Mouse (Mus musculus): ENCODE results near the gene Pdgfb.

Gene Pdgfb

DNA sequence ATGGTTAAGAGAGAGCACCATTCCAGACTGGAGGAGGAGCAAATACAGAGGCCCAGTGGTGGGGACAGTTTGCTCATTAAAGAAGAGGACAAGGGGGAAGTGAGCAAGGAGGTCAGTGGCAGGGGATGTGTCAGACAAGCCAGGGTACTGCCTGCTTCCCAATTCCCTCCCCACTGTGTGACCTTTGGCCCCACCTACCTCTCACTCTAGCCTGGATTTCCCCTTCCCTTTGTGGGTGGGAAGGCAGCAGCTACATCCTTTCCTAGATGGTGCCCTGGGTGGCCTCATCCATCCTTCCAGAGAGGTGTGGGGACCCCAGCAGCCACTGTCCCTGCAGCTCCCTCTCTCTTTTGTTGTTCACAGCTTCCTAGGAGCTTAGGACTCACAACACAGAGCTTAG, 20.1 kb upstream of the Pdgfb start:
- DNase-seq (ENCODE audit: low read depth, low spot score): no peak

DNA sequence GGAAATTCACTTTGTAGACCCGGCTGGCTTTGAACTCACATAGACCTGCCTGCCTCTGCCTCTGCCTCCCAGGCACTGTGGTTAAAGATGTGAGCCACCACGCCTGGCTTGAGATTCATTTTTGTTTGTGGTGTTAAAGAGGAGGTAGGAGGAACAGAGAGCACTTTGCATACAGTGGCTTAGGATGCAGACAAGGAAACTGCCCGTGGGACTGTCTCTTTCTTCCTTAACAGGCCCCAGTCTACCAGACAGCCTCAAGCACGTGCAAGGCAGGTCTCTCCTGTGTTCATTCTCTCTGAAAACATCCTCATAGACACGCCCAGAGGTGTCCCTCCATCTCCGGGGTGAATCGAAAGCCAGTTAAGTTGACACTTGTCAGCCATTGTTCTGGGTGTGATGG, 19.6 kb upstream of the Pdgfb start:
- DNase-seq (ENCODE audit: low read depth, low spot score): no peak

DNA sequence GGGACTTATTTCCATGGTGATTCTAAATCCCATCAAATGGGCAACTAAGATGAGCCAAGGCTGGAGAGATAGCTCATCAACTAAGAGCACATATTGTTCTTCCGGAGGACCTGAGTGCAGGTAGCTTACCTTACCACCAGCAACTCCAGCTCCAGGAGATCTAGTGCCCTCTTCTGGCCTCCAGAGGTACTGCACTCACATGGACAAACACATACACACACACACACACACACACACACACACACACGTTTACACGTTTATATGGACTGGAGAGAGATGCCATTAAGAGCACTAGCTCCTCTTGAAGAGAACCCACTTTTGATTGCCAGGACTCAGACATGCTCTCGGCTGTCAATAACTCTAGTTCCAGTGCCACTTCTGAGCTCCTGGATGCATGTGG, 16.4 kb upstream of the Pdgfb start:
- DNase-seq (ENCODE audit: low read depth, low spot score): no peak

DNA sequence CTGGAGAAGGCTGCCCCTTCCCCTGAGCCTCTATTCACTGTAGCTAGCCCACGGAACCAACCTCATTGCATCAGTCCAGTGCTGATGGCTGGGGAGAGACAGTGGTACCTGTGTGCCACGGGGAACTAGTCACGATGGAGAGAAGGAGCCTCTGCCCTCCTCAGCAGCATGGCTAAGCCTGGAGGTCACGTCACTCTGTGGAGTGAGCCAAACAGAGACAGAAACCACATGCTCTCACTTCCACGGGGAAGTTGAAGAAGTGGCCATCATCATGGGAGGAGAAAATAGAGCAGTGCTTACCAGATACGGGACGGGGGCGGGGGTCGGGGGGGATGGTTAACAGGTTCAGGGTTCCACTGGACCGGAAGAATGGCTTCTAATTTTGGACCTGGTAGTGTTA, 15.6 kb upstream of the Pdgfb start:
- DNase-seq (ENCODE audit: low read depth, low spot score): no peak

DNA sequence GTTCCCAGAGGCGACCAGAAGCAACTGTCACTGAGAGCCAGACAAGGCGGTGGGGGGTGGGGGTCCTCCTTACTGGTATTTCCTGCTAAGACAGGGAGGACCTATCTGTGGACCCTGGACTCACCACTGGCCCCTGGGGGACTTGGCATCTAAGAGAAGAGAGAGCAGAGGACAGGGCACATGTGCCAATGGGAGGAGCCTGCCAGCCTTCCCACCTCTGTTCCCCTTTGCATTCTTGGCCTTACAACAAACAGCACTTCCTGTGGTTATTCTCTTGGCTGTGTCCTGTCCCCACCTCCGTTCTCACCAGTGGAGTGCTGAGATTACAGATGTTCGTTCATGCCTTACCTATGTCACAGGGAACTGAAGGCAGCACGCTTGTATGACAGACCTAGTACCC, 14.1 kb upstream of the Pdgfb start:
- no peak for DNase-seq (ENCODE audit: low read depth, low spot score)

DNA sequence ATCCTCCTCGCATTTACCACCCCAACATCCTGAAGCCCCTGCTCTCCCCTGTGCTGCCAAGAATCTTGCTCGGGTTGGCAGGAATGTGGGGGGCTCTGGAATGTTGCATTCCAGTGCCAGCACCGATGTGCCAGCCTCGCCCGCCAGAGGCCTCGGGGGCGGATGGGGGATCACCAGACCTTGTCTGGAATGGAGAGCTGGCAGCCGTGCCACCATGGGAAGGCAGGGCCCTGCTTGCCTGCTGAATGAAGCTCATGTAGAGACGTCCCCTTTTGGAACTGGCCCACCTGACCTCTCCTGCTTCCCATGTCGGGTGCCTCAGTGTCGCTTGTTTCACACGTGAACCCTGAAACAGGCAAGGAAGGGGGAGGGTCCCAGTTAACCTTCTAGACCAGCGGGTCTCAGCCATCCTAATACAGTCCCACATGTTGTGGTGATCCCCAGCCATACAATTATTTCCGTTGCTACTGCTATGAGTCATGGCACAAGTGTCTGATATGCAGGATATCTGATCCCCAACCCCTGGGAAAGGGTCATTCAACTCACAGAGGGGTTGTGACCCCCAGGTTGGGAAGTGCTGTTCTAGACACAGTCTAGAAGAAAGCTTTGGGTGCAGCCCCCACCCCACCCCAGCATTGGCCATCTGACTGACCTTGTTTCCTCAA, 12.0 kb upstream of the Pdgfb start:
- no peak for DNase-seq (ENCODE audit: low read depth, low spot score)

DNA sequence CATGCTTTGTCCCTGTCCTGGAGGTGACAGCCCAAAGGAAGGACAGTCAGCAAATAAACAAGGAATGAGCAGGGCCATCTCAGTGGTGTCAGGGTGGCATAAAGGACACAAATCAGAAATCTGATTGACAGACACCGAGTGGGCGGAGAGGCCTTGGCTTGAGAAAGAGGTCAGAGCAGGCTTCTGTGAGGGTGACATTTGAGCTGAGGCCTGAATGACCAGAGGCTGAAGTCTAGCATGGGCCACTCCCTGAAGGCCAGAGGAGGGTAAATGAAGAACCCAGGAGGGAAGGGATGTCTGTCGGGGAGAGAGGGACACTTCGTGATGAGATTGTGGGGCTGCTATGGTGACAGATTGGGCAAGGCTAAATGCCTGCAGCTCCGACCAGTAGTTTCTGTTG, 11.3 kb upstream of the Pdgfb start:
- no peak for DNase-seq (ENCODE audit: low read depth, low spot score)

DNA sequence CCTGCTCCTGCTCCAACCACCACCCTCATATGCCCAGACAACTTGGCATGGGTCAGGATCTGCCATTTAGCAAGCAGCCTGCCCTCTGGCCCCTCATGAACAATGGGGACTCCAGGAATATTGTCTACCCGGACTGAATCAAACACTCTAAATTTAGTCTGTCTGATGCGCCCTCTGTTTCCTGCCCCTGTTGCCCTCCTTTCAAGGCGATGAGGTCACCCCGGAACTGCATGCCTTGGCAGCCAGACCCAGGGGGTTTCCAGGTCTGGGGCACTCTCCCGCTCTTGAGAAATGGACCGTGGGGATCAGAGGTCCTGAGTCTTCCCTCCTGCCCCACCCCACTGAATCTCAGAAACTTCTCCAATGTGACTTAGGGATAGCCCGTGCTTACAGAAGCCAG, 10.8 kb upstream of the Pdgfb start:
- no peak for DNase-seq (ENCODE audit: low read depth, low spot score)

DNA sequence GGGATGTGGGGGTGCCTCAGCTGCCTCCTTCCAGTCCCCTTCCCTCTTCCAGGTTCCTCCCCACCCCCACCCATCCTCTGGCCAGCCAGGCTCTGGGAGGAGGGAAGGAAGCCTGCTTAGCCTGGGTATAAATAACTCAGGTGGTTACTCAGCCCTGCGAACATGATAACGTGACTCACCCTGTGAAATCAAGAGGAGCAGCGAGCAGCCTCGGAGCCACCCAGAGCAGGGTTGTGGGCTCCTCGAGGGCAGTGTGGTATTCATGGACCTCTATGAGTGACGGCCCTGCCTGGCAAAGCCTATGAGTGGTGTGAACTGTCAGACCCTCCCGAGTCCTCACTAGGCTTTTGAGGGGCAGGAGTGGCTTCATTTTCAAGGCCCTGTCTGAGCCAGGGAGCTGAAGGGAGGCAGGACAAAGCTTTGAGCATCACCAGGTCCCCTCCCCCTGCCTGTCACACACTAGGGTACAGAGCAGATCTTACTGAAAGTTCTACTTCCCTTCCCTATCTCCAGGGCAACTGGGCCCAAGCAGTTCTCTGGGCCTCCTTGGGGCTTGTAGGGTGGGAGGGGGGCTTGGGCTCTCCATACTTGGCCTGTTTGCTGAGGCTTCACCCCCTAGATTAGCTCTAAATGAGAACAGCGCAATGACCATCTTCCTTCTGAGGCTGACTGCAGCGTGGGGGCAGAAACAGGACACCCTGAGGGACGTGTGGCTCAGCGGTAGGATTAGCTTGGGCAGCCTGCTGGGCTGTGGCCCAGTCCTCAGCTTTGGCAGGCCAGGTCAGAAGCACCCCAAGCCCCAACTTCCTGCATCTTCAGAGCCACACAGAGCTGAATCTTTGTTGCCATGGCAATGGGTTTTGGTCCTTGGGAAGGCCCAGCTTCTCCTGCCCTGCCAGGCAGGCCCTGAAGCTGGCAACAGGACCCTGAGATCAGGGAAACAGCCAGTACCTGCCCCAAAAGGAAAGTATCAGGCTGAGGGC, 9.8 kb upstream of the Pdgfb start:
- no peak for DNase-seq (ENCODE audit: low read depth, low spot score)

DNA sequence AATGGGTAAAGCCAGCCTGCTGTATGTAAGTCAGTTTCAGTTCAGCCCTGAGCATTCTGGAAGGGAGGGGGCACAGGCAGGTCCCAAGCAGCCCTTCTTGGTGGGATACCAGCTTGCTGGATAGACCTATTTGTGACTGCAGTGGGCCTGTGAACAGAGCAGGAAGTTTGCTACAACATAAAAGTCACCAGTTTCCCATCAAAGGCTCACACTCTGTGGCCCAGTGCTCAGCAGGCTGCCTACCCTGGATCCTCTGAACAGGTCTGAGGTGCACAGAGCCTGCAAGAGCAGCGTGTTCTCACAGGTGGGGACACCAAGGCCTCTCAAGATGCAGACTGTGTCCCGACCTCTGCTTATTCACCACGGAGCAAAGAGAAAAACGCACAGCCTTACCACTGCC, 5.7 kb upstream of the Pdgfb start:
- no peak for DNase-seq (ENCODE audit: low read depth, low spot score)

DNA sequence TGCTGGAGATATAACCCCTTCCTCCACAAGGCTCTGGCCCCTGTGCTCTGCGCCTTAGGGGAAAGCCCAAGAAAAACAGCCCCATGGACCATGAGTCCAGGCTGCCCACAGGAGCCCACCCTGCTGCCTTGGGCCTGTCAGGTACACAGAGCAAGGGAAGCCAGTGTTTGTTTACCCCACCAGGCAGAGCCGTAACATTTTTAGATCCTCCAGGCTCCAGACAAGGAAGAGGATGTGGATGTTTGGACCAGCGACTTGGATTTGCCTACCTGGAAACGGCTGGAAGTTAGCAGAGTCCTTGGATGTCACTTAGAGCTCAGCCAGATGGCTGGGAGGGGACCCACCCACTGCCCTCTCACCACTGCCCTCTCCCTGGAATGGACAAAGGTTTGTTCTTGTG, 4.8 kb upstream of the Pdgfb start:
- no peak for DNase-seq (ENCODE audit: low read depth, low spot score)

DNA sequence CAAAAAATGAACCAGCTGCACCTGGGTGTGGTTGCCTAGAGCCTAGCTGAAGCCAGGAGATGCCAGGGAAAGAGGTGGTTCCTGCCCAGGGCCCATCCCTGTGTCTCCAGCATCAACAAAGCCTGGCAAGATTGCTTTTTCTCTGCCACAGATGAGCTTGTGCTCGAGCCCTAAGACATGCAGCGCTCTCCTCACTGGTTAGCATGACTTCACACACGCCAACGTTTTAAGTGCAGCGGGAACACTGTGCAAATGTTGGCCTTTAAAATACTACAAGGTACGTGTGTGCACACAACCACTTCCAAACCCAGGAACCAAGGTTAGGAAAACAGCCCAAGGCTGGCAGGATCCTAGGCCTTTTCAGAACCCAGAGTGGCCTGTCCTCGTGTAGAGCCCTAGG, 4.4 kb upstream of the Pdgfb start:
- no peak for DNase-seq (ENCODE audit: low read depth, low spot score)

DNA sequence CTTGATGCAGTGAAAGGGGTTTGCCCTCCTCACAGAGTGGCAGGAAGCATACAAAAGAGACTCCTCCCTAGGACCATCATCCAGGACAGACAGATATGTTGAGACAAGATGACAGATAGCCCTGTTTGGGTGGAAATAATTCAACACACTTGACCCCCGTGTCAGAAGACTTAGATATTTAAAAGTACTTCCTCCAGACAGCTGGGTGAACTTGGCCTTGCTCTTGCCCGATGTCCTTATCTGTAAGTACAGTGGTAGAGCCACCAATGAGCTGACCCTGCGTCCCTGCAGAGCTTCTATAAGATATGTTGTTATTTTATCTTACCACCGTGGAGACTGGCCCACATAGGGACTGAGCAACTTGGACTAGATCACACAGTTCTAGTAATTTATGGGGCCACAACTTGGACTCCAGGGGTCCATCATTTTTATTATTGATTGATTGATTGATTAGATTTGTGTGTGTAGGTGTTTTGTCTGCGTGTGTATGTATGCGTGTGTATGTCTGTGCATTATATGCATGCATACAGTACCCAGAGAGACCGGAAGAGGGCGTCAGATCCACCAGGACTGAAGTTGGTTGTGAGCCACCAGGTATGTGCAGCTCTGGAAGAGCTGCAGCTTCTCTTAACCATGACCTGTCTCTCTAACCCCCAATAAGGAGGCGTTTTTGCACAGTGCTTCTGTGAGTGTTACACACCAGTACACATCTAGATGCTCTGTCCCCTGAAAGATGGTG, 2.0 kb upstream of the Pdgfb start:
- no peak for DNase-seq (ENCODE audit: low read depth, low spot score)

DNA sequence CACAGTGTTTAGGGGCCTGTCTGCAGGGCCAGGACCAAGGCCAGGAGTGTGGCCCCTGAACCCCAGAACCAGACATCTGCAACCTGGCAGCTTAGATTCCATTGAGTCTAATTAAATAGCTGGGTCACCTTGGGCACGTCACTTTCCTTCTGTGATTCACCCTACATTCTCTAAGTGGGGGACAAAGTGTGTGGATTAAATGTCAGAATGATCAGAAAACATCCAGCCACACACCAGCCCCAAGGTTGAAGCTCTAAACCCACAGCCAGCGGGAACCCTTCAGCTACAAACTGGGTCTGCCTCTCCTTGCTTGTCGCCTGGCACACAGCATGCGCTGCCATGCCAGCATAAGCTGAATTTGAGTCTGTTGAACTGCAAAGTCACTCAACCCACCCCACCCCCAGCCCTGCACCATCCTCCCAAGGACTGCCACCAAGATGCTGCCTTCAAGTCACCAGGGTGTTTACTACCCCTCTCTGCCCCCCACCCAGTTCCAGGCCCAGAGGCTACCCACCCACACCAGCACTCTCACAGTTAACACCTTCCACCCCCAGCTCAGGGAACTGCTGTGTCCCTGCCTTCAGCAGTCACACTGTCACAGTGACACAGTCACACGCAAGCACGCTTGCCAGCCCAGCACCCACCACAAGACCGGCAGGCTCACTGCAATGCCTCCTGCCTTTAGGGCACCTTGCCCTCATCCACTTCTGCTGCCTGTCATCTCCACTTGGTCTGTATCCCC, 605 bp upstream of the Pdgfb start:
- DNase-seq (ENCODE audit: low read depth, low spot score): no peak

DNA sequence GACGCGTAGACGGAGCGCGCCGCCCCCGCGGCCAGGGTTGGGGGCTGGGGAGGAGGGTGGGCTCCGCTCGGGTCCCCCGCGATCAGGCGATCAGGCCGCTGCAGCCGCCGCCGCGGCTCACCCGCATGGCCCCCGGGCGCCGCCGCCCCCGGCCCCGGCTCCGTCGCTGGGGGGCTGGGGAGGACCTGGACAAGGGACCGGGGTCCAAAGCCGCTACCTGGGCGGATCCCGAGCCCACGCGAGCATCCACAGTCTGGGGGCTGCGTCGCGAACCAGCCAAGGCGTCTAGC, 801 bp downstream of the Pdgfb start:
- DNase-seq (ENCODE audit: low read depth, low spot score): no peak

DNA sequence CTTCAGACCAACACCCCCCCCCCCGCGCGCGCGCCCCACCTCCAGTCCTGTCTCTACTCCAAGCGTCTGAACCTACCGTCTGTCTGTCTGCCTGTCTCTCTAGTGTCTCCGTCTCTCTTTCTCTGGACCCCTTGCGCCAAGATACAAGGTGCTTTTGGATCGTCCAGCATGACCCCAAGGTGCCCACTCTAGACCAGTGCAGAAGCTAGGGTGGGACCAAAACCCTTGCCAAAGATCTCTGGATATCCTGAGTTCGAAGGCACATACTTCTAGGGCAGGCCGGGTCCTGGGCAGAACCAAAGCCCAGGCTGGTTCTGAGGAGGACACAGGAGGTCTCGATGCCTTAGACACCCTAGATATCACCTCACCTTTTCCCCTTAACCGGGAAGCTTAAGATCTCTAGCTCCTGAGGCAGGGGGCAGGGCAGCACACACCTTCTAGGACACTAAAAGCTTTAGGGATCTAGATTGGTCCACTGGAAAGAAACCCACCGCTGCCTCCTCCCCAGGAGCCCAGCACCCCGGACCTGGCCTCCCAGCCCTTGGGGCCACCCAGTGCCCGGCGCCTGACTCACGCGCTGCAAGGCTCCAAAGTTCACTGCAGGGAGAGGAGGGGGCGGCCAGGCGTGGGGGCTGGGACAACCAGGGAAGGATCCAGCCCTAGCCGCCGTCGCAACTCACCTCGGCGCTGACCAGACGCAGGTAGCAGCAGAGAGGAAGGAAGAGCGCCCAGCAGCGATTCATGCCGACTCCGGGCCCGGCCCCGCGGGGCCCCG, 1.3 kb downstream of the Pdgfb start:
- DNase-seq (ENCODE audit: low read depth, low spot score): no peak

DNA sequence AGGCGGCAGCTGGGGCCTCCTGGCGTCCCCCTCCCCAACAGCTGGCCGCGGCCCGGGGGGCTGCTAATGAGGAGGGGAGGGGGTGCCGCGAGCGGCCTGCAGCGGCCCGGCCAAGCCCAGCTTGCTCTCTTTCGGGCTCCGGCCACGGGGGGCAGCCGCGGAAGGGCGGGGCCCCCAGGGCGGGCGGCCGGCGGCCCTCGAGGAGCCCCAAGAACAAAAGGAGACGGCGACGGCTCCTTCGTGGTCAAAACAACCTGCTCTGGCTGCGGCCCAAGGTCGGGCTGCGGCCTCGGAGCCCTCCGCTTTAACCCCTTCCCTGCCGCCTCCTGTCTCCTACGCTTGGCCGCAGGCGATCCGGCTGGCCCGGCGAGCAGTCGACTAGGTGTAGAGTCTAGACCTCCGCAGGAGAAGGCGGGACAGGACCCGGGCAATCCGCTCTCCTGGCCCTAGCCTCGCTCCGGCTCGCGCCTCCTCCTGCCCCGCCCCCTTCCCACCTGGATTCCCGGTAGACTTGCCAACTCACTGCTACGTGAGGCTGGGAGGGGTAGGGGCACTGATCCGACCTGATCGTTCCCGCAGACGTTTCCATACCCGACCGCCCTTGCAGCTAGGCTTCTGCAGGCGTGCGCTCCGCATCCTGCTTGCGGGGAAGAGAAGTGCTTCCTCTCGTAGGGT, 2.1 kb downstream of the Pdgfb start:
- DNase-seq (ENCODE audit: low read depth, low spot score): no peak

DNA sequence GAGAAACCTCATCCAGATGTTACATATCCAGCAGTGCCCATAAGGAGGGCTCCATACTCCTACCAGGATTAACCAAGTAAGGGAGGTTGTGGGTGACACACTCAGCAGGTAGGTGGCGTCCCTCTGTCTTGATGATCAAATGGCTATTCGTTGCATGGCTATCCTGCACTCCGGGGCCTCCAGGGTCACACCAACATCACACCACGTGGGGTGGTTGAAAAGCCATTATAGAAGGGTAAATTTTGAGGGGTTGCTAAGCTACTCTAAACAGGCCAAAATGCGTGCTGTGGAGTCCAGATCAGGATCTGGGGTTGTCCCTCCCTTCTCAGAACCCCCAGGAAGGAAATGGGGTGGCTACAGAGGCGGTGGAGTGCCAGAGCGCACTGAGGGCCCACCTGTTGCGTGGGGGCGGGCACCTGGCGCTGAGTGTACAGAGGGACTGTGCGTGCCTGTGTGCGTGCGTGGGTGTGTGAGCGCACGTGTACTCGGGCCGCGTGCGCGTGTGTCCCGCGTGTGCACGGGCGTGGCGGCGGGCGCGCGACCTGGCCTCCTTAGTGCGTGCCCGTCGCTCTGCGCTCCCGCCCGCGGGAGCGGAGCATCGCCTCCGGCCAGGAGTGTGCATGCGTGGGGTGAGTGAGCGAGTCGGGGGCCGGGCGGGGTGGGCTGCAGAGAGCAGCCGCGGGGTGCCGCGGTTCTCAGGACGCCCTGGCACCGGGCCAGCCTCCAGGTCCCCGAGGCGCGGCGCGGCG, 2.8 kb downstream of the Pdgfb start:
- DNase-seq (ENCODE audit: low read depth, low spot score): no peak

DNA sequence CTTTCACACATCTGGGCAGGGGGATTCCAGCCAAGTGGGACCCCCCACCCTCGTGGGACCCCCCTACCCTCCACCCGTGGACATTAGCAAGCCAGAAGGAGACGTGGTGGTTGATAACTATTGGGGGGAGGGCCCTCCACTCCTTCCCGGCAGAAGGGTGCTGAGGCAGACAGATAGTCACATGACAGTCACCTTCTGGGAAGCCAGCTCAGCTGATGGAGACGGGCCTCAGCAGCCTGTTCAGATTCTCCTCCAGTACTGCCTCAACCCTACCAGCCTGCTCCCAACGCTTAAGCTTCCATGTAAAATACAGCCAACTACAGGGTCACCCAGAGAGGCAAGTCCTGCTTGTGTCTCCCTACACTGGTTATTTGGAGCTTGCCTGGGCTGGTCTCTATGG, 3.6 kb downstream of the Pdgfb start:
- no peak for DNase-seq (ENCODE audit: low read depth, low spot score)

DNA sequence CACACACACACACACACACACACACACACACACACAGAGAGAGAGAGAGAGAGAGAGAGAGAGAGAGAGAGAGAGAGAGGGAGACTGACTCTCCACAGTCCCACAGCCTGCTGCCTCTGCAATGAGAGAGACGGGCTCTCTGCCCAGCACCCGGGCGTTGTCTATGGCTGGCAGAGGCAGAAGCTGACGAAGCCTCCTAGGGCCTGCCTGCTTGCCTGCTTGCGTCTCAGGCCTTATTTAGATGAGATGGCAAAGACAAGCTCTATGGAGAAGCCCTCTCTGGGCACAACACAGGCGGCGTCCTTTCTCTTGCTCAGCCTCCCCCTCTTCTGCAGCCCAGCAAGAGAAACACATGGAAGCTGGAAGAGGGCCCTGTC, 4.6 kb downstream of the Pdgfb start:
- DNase-seq (ENCODE audit: low read depth, low spot score): no peak
